ENCODE assay signal across 22 mouse cellular contexts in the genomic region with DNA sequence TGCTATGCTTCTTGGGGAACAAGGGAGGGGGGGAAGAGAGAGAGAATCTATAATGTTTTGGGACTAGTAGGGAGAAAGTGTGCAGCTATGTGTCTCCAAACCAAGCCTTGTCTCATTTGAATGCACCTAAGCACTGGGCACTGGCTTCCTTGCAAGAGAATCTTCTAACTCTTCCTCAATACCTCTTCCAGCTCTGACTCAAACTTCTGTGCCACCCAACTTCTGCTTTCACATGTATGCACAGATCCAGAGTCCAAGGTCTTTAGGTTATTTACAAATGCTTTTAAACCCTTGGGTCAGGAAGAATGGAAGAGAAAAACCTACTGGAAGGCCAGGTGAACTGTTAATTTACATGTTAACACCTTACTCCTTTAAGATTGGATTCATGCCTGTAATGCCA. TPM values are rescaled to one million over a fixed set of nuclear protein-coding genes. Genes with fewer than 3 reads are reported as not detected.
DNase-seq lines count a peak whose midpoint lies in the region; ATAC-seq and TF ChIP-seq lines count a peak whose summit lies in the region.
"Had no signal": no experiment of that assay in that cellular context is flagged by ENCODE, and none has a peak within 500 bp of the region (broad histone marks: within the 10 kb centered on the region; RNA-seq: fewer than 3 reads in every experiment).

No protein-coding gene starts in this region.

- intact Hi-C loops in heart, postnatal 36 days (cut with DNase I), result no loop called here

- H3K27ac ChIP-seq in kidney, postnatal 0 days, result 0 out of 2 replicates have a peak overlapping the region, but pooled peaks have one; percentile 42
- no peak overlapping the region for H3K27ac ChIP-seq in lung, postnatal 0 days (ENCODE audit: low read length)
- H3K27ac ChIP-seq in midbrain, embryonic 11.5 days (ENCODE audit: low read depth, low read length), result no peak overlapping the region
- H3K27ac ChIP-seq: embryonic facial prominence, embryonic 10.5 days; embryonic facial prominence, embryonic 15.5 days; forebrain, embryonic 12.5 days; hindbrain, embryonic 10.5 days; hindbrain, embryonic 15.5 days; limb, embryonic 13.5 days; liver, embryonic 15.5 days; midbrain, embryonic 13.5 days had no signal

- 0 out of 2 replicates have a peak, but pooled peaks cover 4% of the 10 kb centered on the region for H3K4me1 ChIP-seq in kidney, postnatal 0 days (replicated peaks; ENCODE audit: insufficient read depth, low read length)
- H3K4me1 ChIP-seq in lung, postnatal 0 days (ENCODE audit: insufficient read depth, low read depth, low read length), result no peaks in the 10 kb centered on the region
- H3K4me1 ChIP-seq in midbrain, embryonic 11.5 days (ENCODE audit: control insufficient read depth, insufficient read depth, low read length), result no peaks in the 10 kb centered on the region
- H3K4me1 ChIP-seq: forebrain, embryonic 12.5 days; hindbrain, embryonic 10.5 days; limb, embryonic 13.5 days; liver, embryonic 15.5 days; megakaryocyte, embryonic 14.5 days; midbrain, embryonic 13.5 days had no signal

- no peaks in the 10 kb centered on the region for H3K9me3 ChIP-seq in kidney, postnatal 0 days (replicated peaks; ENCODE audit: low read length)
- H3K9me3 ChIP-seq in lung, postnatal 0 days (ENCODE audit: low read length), result no peaks in the 10 kb centered on the region
- H3K9me3 ChIP-seq in midbrain, embryonic 11.5 days (ENCODE audit: control insufficient read depth, low read length), result no peaks in the 10 kb centered on the region
- H3K9me3 ChIP-seq: embryonic facial prominence, embryonic 10.5 days; embryonic facial prominence, embryonic 15.5 days; forebrain, embryonic 12.5 days; G1E; heart, embryonic 12.5 days; hindbrain, embryonic 10.5 days; hindbrain, embryonic 15.5 days; limb, embryonic 13.5 days; liver, embryonic 15.5 days; midbrain, embryonic 13.5 days had no signal

- no peaks in the 10 kb centered on the region for H3K27me3 ChIP-seq in kidney, postnatal 0 days (ENCODE audit: insufficient read depth, low read length)
- H3K27me3 ChIP-seq in lung, postnatal 0 days (replicated peaks; ENCODE audit: insufficient read depth, low read length), result no peaks in the 10 kb centered on the region
- H3K27me3 ChIP-seq in midbrain, embryonic 11.5 days (ENCODE audit: control insufficient read depth, insufficient read depth, low read length), result no peaks in the 10 kb centered on the region
- H3K27me3 ChIP-seq: embryonic facial prominence, embryonic 15.5 days; forebrain, embryonic 12.5 days; hindbrain, embryonic 15.5 days; limb, embryonic 13.5 days; liver, embryonic 15.5 days; midbrain, embryonic 13.5 days had no signal

- no peak for TF ChIP-seq EP300 in lung, postnatal 0 days (IDR thresholded peaks at IDR 0.05)

- ATAC-seq in kidney, postnatal 0 days (replicated peaks; ENCODE audit: low FRiP score, low read depth), result no peak
- ATAC-seq in lung, postnatal 0 days, result no peak
- ATAC-seq in midbrain, embryonic 11.5 days (ENCODE audit: low FRiP score), result no peak
- ATAC-seq: inflammation-experienced regulatory T-cells, adult 6 months had no signal

- no peaks in the 10 kb centered on the region for H3K36me3 ChIP-seq in kidney, postnatal 0 days (ENCODE audit: insufficient read depth, low read length)
- no peaks in the 10 kb centered on the region for H3K36me3 ChIP-seq in lung, postnatal 0 days (ENCODE audit: insufficient read depth, low read length)
- H3K36me3 ChIP-seq in midbrain, embryonic 11.5 days (ENCODE audit: control insufficient read depth, insufficient read depth, low read length), result no peaks in the 10 kb centered on the region
- H3K36me3 ChIP-seq: embryonic facial prominence, embryonic 10.5 days; embryonic facial prominence, embryonic 15.5 days; forebrain, embryonic 12.5 days; G1E; heart, embryonic 12.5 days; hindbrain, embryonic 10.5 days; hindbrain, embryonic 15.5 days; limb, embryonic 13.5 days; liver, embryonic 15.5 days; midbrain, embryonic 13.5 days had no signal

- peak; percentile 66 for DNase-seq in heart, adult 11 months
- no peak for DNase-seq in heart, postnatal 36 days
- no peak for DNase-seq in kidney, postnatal 0 days (ENCODE audit: low spot score)
- no peak for DNase-seq in kidney, postnatal 14 days
- no peak for DNase-seq in lung, postnatal 0 days (ENCODE audit: low spot score)
- no peak for DNase-seq in lung, postnatal 10 days
- no peak for DNase-seq in midbrain, embryonic 11.5 days (ENCODE audit: low spot score, missing footprints)

- no peak for TF ChIP-seq CTCF in kidney, postnatal 0 days (IDR thresholded peaks at IDR 0.05; ENCODE audit: low read depth)
- no peak for TF ChIP-seq CTCF in lung, postnatal 0 days (IDR thresholded peaks at IDR 0.05)

- peak overlapping the region; percentile 23; the same call in 1 of the 2 replicates for H3K4me2 ChIP-seq in kidney, postnatal 0 days (ENCODE audit: low read length)
- H3K4me2 ChIP-seq in lung, postnatal 0 days (replicated peaks; ENCODE audit: low read depth, low read length), result peak overlapping the region; percentile 17
- no peak overlapping the region for H3K4me2 ChIP-seq in midbrain, embryonic 11.5 days
- H3K4me2 ChIP-seq: liver, embryonic 15.5 days had no signal

- no peak overlapping the region for H3K4me3 ChIP-seq in kidney, postnatal 0 days (replicated peaks; ENCODE audit: low read depth, low read length)
- no peak overlapping the region for H3K4me3 ChIP-seq in lung, postnatal 0 days (ENCODE audit: low read depth, low read length)
- no peak overlapping the region for H3K4me3 ChIP-seq in midbrain, embryonic 11.5 days (ENCODE audit: low read depth, low read length)
- H3K4me3 ChIP-seq: embryonic facial prominence, embryonic 10.5 days; forebrain, embryonic 12.5 days; heart, embryonic 12.5 days; hindbrain, embryonic 10.5 days; hindbrain, embryonic 15.5 days; liver, embryonic 15.5 days; megakaryocyte, embryonic 14.5 days; midbrain, embryonic 13.5 days had no signal

- H3K9ac ChIP-seq in kidney, postnatal 0 days (ENCODE audit: low read depth, low read length), result no peak overlapping the region
- no peak overlapping the region for H3K9ac ChIP-seq in lung, postnatal 0 days (replicated peaks; ENCODE audit: low read depth)
- H3K9ac ChIP-seq in midbrain, embryonic 11.5 days (ENCODE audit: low read length), result no peak overlapping the region
- H3K9ac ChIP-seq: embryonic facial prominence, embryonic 15.5 days; forebrain, embryonic 12.5 days; forebrain, postnatal 0 days; heart, embryonic 12.5 days; hindbrain, embryonic 15.5 days; limb, embryonic 13.5 days; liver, embryonic 15.5 days; midbrain, embryonic 13.5 days had no signal

RNA-seq across cellular contexts. Expression of a gene that starts 0.5 kb away (rescaled TPM):
- under 1 TPM; 0.79 to 0.86 TPM for total RNA-seq in heart, postnatal 36 days (2021)
- 3.8 and 4.2 TPM in 2 replicates for polyA plus RNA-seq in kidney, postnatal 0 days (2015; fragmentation: Nextera tagmentation; extraction: Ambion mirVana)
- 9.4 and 9.9 TPM in 2 replicates for polyA plus RNA-seq in lung, postnatal 0 days (2015; fragmentation: Nextera tagmentation; extraction: Ambion mirVana)
- 0.07 and 0.08 TPM in 2 replicates for polyA plus RNA-seq in midbrain, embryonic 11.5 days (2014; fragmentation: Nextera tagmentation; extraction: Ambion mirVana)
- total RNA-seq: neutrophil, adult 5-6 weeks had no signal
- polyA plus RNA-seq: G1E; heart, embryonic 12.5 days; inflammation-experienced regulatory T-cells, adult 6 months; neural tube, embryonic 11.5 days had no signal
